Mouse (Mus musculus) lung, postnatal 10 days (tissue): ENCODE data around the gene Lyrm1.

ENCODE experiments used
- DNase-seq: peaks from one replicate; pipeline ENCODE4 v3.0.0; 2021

The Lyrm1 gene

GRCm38 (mm10) chr7:119892742-119893141, 2.9 kb upstream of the Lyrm1 start:
- no peak for DNase-seq

- DNase-seq: no peak
Measured at GRCm38 (mm10) chr7:119894818-119895544, 680 bp upstream of the Lyrm1 start.

GRCm38 (mm10) chr7:119897521-119898109, 2.0 kb downstream of the Lyrm1 start:
- no peak for DNase-seq

GRCm38 (mm10) chr7:119898247-119898856, 2.7 kb downstream of the Lyrm1 start:
- no peak for DNase-seq

- DNase-seq: peak; percentile 9
Measured at GRCm38 (mm10) chr7:119899386-119900057, 3.9 kb downstream of the Lyrm1 start.

- DNase-seq: no peak
Measured at GRCm38 (mm10) chr7:119906523-119907215, 11.0 kb downstream of the Lyrm1 start.

- DNase-seq: no peak
Measured at GRCm38 (mm10) chr7:119911727-119912126, 16.1 kb downstream of the Lyrm1 start.

- DNase-seq: no peak
Measured at GRCm38 (mm10) chr7:119920457-119920856, 24.8 kb downstream of the Lyrm1 start.

GRCm38 (mm10) chr7:119921054-119921453, 25.4 kb downstream of the Lyrm1 start:
- DNase-seq: no peak

GRCm38 (mm10) chr7:119928783-119929440, 33.3 kb downstream of the Lyrm1 start:
- no peak for DNase-seq

GRCm38 (mm10) chr7:119936321-119936720, 40.7 kb downstream of the Lyrm1 start:
- no peak for DNase-seq

GRCm38 (mm10) chr7:119937036-119937435, 41.4 kb downstream of the Lyrm1 start:
- DNase-seq: no peak

GRCm38 (mm10) chr7:119941569-119941968, 45.9 kb downstream of the Lyrm1 start:
- DNase-seq: peak; percentile 33

- DNase-seq: no peak
Measured at GRCm38 (mm10) chr7:119954047-119954446, 58.4 kb downstream of the Lyrm1 start.

GRCm38 (mm10) chr7:119957421-119957820, 61.8 kb downstream of the Lyrm1 start:
- no peak for DNase-seq

GRCm38 (mm10) chr7:119959091-119959490, 63.4 kb downstream of the Lyrm1 start:
- DNase-seq: no peak

GRCm38 (mm10) chr7:119959491-119959890, 63.8 kb downstream of the Lyrm1 start:
- no peak for DNase-seq

GRCm38 (mm10) chr7:119960006-119960405, 64.3 kb downstream of the Lyrm1 start:
- DNase-seq: no peak

- no peak for DNase-seq
Measured at GRCm38 (mm10) chr7:119960546-119960945, 64.9 kb downstream of the Lyrm1 start.

GRCm38 (mm10) chr7:119961107-119961506, 65.4 kb downstream of the Lyrm1 start:
- DNase-seq: peak; percentile 72

- no peak for DNase-seq
Measured at GRCm38 (mm10) chr7:119965205-119965604, 69.5 kb downstream of the Lyrm1 start.

- no peak for DNase-seq
Measured at GRCm38 (mm10) chr7:119965651-119966395, 70.2 kb downstream of the Lyrm1 start.
